Comparison of ENCODE assay signal across 17 mouse cellular contexts in the genomic region with DNA sequence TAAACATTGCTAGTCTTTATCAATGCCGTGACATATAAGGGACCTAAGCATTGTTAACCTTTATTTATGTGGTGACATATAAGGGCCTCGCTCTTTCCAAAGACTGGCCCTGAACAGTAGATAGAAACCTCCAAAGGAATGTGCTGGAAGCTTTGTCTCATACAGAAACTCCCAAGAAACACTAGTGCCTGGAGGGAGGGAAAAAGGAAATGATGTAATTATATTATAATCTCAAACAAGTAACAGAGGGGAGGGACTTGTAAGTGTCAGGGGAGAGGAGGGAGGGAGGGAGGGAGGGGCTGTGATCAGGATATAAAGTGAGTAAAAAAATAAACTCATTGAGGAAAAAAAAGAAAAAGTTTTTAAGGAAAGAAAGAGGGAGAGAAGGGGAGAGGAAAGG.
DNase-seq lines count a peak whose midpoint lies in the region; ATAC-seq lines count a peak whose summit lies in the region.
"Had no signal": no experiment of that assay in that cellular context is flagged by ENCODE, and none has a peak within 500 bp of the region (broad histone marks: within the 10 kb centered on the region; RNA-seq: fewer than 3 reads in every experiment).

No protein-coding gene starts in this region.

- H3K4me2 ChIP-seq in heart, embryonic 12.5 days, result no peak overlapping the region; the same call in 1 of the 2 replicates
- no peak overlapping the region for H3K4me2 ChIP-seq in kidney, embryonic 15.5 days
- H3K4me2 ChIP-seq in midbrain, embryonic 14.5 days (ENCODE audit: low read length), result no peak overlapping the region
- H3K4me2 ChIP-seq in midbrain, embryonic 16.5 days (ENCODE audit: low read length), result no peak overlapping the region
- H3K4me2 ChIP-seq: embryonic facial prominence, embryonic 13.5 days; hindbrain, embryonic 12.5 days; intestine, embryonic 15.5 days had no signal

- no peak overlapping the region for H3K9ac ChIP-seq in heart, embryonic 12.5 days
- H3K9ac ChIP-seq in kidney, embryonic 15.5 days, result no peak overlapping the region
- H3K9ac ChIP-seq in midbrain, embryonic 14.5 days (replicated peaks; ENCODE audit: low read length), result no peak overlapping the region
- no peak overlapping the region for H3K9ac ChIP-seq in midbrain, embryonic 16.5 days (ENCODE audit: low read depth, low read length)
- H3K9ac ChIP-seq: embryonic facial prominence, embryonic 13.5 days; hindbrain, embryonic 12.5 days; intestine, embryonic 15.5 days had no signal

- peaks cover 64% of the 10 kb centered on the region for H3K4me1 ChIP-seq in heart, embryonic 12.5 days (replicated peaks)
- H3K4me1 ChIP-seq in kidney, embryonic 15.5 days, result peaks cover 55% of the 10 kb centered on the region
- peaks cover 59% of the 10 kb centered on the region for H3K4me1 ChIP-seq in midbrain, embryonic 14.5 days (ENCODE audit: control insufficient read depth, insufficient read depth, low read length)
- H3K4me1 ChIP-seq in midbrain, embryonic 16.5 days (ENCODE audit: control insufficient read depth, insufficient read depth, low read length), result peaks cover 55% of the 10 kb centered on the region

- H3K27ac ChIP-seq in heart, embryonic 12.5 days (ENCODE audit: poor library complexity, severe bottlenecking), result peak overlapping the region; percentile 23; the same call in 1 of the 2 replicates
- 0 out of 2 replicates have a peak overlapping the region, but pooled peaks have one; percentile 18 for H3K27ac ChIP-seq in kidney, embryonic 15.5 days
- peak overlapping the region; percentile 68; the same call in 1 of the 2 replicates for H3K27ac ChIP-seq in midbrain, embryonic 14.5 days (replicated peaks; ENCODE audit: low read depth, low read length)
- no peak overlapping the region for H3K27ac ChIP-seq in midbrain, embryonic 16.5 days (ENCODE audit: low read length)
- H3K27ac ChIP-seq: embryonic facial prominence, embryonic 13.5 days; intestine, embryonic 15.5 days had no signal

- DNase-seq in heart, postnatal 10 days, result no peak
- no peak for DNase-seq in kidney, postnatal 14 days
- no peak for DNase-seq in midbrain, embryonic 14.5 days
- DNase-seq in left cerebral cortex, adult 18-20 months (ENCODE audit: low spot score in 2 of 2), result no peak
- DNase-seq in adrenal gland, adult 8-10 months, result no peak
- DNase-seq: adrenal gland, postnatal 36 days; gastrocnemius, postnatal 10 days; lung, adult 18-20 months; right cerebral cortex, postnatal 4 days; thymus, postnatal 25 days had no signal

- H3K27me3 ChIP-seq in heart, embryonic 12.5 days (replicated peaks), result no peaks in the 10 kb centered on the region
- H3K27me3 ChIP-seq in kidney, embryonic 15.5 days, result no peaks in the 10 kb centered on the region
- no peaks in the 10 kb centered on the region for H3K27me3 ChIP-seq in midbrain, embryonic 14.5 days (ENCODE audit: control insufficient read depth, insufficient read depth, low read length)
- no peaks in the 10 kb centered on the region for H3K27me3 ChIP-seq in midbrain, embryonic 16.5 days (ENCODE audit: control insufficient read depth, insufficient read depth, low read depth, low read length)
- H3K27me3 ChIP-seq: embryonic facial prominence, embryonic 13.5 days; hindbrain, embryonic 12.5 days; intestine, embryonic 15.5 days had no signal

- no peaks in the 10 kb centered on the region for H3K9me3 ChIP-seq in heart, embryonic 12.5 days (replicated peaks)
- no peaks in the 10 kb centered on the region for H3K9me3 ChIP-seq in kidney, embryonic 15.5 days (replicated peaks)
- H3K9me3 ChIP-seq in midbrain, embryonic 14.5 days (ENCODE audit: control insufficient read depth, low read length), result no peaks in the 10 kb centered on the region
- no peaks in the 10 kb centered on the region for H3K9me3 ChIP-seq in midbrain, embryonic 16.5 days (replicated peaks; ENCODE audit: control insufficient read depth, low read length, poor library complexity, severe bottlenecking)
- H3K9me3 ChIP-seq: embryonic facial prominence, embryonic 13.5 days; hindbrain, embryonic 12.5 days; intestine, embryonic 15.5 days had no signal

- intact Hi-C loops in heart, postnatal 10 days (cut with DNase I), result no loop called here

- no peaks in the 10 kb centered on the region for H3K36me3 ChIP-seq in heart, embryonic 12.5 days
- no peaks in the 10 kb centered on the region for H3K36me3 ChIP-seq in kidney, embryonic 15.5 days
- H3K36me3 ChIP-seq in midbrain, embryonic 14.5 days (ENCODE audit: control insufficient read depth, insufficient read depth, low read length), result no peaks in the 10 kb centered on the region
- H3K36me3 ChIP-seq in midbrain, embryonic 16.5 days (ENCODE audit: control insufficient read depth, insufficient read depth, low read length), result no peaks in the 10 kb centered on the region
- H3K36me3 ChIP-seq: embryonic facial prominence, embryonic 13.5 days; hindbrain, embryonic 12.5 days; intestine, embryonic 15.5 days had no signal

- no peak overlapping the region for H3K4me3 ChIP-seq in heart, embryonic 12.5 days
- no peak overlapping the region for H3K4me3 ChIP-seq in kidney, embryonic 15.5 days (replicated peaks)
- no peak overlapping the region for H3K4me3 ChIP-seq in midbrain, embryonic 14.5 days (replicated peaks; ENCODE audit: low read depth, low read length)
- H3K4me3 ChIP-seq in midbrain, embryonic 16.5 days (ENCODE audit: low read depth, low read length), result no peak overlapping the region
- H3K4me3 ChIP-seq: embryonic facial prominence, embryonic 13.5 days; hindbrain, embryonic 12.5 days; intestine, embryonic 15.5 days; layer of hippocampus, adult 2 months had no signal

- WGBS in heart, embryonic 12.5 days, result 69% methylated on average over 2 of the region's 2 CpGs
- 57% methylated on average over 2 of the region's 2 CpGs for WGBS in kidney, embryonic 15.5 days
- 88% methylated on average over 2 of the region's 2 CpGs for WGBS in midbrain, embryonic 14.5 days
- WGBS in midbrain, embryonic 16.5 days, result 84% methylated on average over 2 of the region's 2 CpGs

- ATAC-seq in heart, embryonic 12.5 days (ENCODE audit: insufficient number of reproducible peaks, low FRiP score), result no peak
- no peak for ATAC-seq in kidney, embryonic 15.5 days (replicated peaks; ENCODE audit: low FRiP score)
- ATAC-seq in midbrain, embryonic 14.5 days (ENCODE audit: low FRiP score, low TSS enrichment), result no peak
- ATAC-seq in midbrain, embryonic 16.5 days, result no peak
- ATAC-seq: intestine, embryonic 15.5 days had no signal
